ENCODE assay signal across 8 mouse cellular contexts in the genomic region with DNA sequence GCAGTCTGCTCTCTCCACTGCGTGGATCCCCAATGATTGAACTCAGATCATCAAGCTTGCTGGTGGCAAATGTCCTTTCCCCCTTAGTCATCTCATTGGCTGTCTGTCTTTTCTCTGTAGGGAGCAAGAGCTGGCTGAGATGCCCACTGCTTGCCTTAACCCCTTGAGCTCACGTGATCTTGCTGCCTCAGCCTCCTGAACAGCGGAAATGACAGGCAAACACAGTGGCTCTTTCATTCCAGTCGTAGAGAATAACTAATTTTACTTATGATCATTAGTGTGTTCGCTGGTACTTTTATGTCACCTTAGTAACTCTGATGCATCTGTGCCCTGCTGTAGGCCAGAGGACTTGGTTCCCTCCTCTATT.
DNase-seq lines count a peak whose midpoint lies in the region; ATAC-seq and TF ChIP-seq lines count a peak whose summit lies in the region.

No protein-coding gene starts in this region.

- ATAC-seq in neural tube, embryonic 11.5 days (ENCODE audit: insufficient read depth, low FRiP score, low TSS enrichment): 0 out of 2 replicates have a peak, but pooled peaks have one; percentile 7
- ATAC-seq in liver, embryonic 11.5 days (replicated peaks; ENCODE audit: low FRiP score): peak; percentile 10; the same call in 1 of the 2 replicates
- ATAC-seq in stomach, postnatal 0 days (ENCODE audit: low FRiP score, low TSS enrichment): no peak

- H3K27me3 ChIP-seq in neural tube, embryonic 11.5 days (ENCODE audit: control insufficient read depth, insufficient read depth, low read length): no peaks in the 10 kb centered on the region
- H3K27me3 ChIP-seq in liver, embryonic 11.5 days (replicated peaks; ENCODE audit: control insufficient read depth, insufficient read depth, low read length): no peaks in the 10 kb centered on the region
- no peaks in the 10 kb centered on the region for H3K27me3 ChIP-seq in stomach, postnatal 0 days (ENCODE audit: control insufficient read depth, insufficient read depth, low read length)

- DNase-seq in embryo, embryonic 11 days: peak; percentile 5
- DNase-seq in embryo, embryonic 10 days (ENCODE audit: low spot score): no peak
- peak; percentile 12 for DNase-seq in neural tube, embryonic 11.5 days (ENCODE audit: low spot score)
- DNase-seq in neural tube, embryonic 10.5 days (ENCODE audit: extremely low spot score, low spot score): no peak
- no peak for DNase-seq in liver, embryonic 11.5 days (ENCODE audit: low spot score)
- no peak for DNase-seq in stomach, postnatal 0 days (ENCODE audit: low spot score)
- no peak for DNase-seq in frontal cortex, postnatal 36 days (ENCODE audit: low spot score in 2 of 2)
- DNase-seq in adrenal gland, postnatal 14 days: no peak

- H3K4me1 ChIP-seq in neural tube, embryonic 11.5 days (ENCODE audit: control insufficient read depth, insufficient read depth, low read length): no peaks in the 10 kb centered on the region
- H3K4me1 ChIP-seq in liver, embryonic 11.5 days (replicated peaks; ENCODE audit: control insufficient read depth, insufficient read depth, low read length): 0 out of 2 replicates have a peak, but pooled peaks cover 3% of the 10 kb centered on the region
- H3K4me1 ChIP-seq in stomach, postnatal 0 days (replicated peaks; ENCODE audit: control insufficient read depth, insufficient read depth): no peaks in the 10 kb centered on the region

- 60% methylated on average over 5 of the region's 5 CpGs for WGBS in neural tube, embryonic 11.5 days
- WGBS in liver, embryonic 11.5 days: 57% methylated on average over 5 of the region's 5 CpGs
- WGBS in stomach, postnatal 0 days: 63% methylated on average over 5 of the region's 5 CpGs

- no peak overlapping the region for H3K27ac ChIP-seq in neural tube, embryonic 11.5 days (ENCODE audit: low read depth, low read length)
- no peak overlapping the region for H3K27ac ChIP-seq in liver, embryonic 11.5 days (ENCODE audit: low read depth, low read length)
- H3K27ac ChIP-seq in stomach, postnatal 0 days (replicated peaks): peak overlapping the region; percentile 25; the same call in 1 of the 2 replicates

- TF ChIP-seq EP300 in stomach, postnatal 0 days (optimal IDR thresholded peaks at IDR 0.05): no peak

- H3K9ac ChIP-seq in neural tube, embryonic 11.5 days (ENCODE audit: low read length): no peak overlapping the region
- no peak overlapping the region for H3K9ac ChIP-seq in liver, embryonic 11.5 days (ENCODE audit: low read depth, low read length)
- no peak overlapping the region for H3K9ac ChIP-seq in stomach, postnatal 0 days (ENCODE audit: low read length)

- H3K4me2 ChIP-seq in neural tube, embryonic 11.5 days (ENCODE audit: low read depth): no peak overlapping the region
- H3K4me2 ChIP-seq in liver, embryonic 11.5 days: peak overlapping the region; percentile 63
- H3K4me2 ChIP-seq in stomach, postnatal 0 days (replicated peaks; ENCODE audit: low read depth): peak overlapping the region; percentile 62

- no peaks in the 10 kb centered on the region for H3K36me3 ChIP-seq in neural tube, embryonic 11.5 days (ENCODE audit: control insufficient read depth, insufficient read depth, low read length)
- no peaks in the 10 kb centered on the region for H3K36me3 ChIP-seq in liver, embryonic 11.5 days (ENCODE audit: control insufficient read depth, insufficient read depth, low read length)
- no peaks in the 10 kb centered on the region for H3K36me3 ChIP-seq in stomach, postnatal 0 days (ENCODE audit: control insufficient read depth, insufficient read depth, low read length)

- H3K9me3 ChIP-seq in neural tube, embryonic 11.5 days (ENCODE audit: control insufficient read depth, low read length): no peaks in the 10 kb centered on the region
- no peaks in the 10 kb centered on the region for H3K9me3 ChIP-seq in liver, embryonic 11.5 days (ENCODE audit: control insufficient read depth, low read length)
- H3K9me3 ChIP-seq in stomach, postnatal 0 days (ENCODE audit: control insufficient read depth, low read length): no peaks in the 10 kb centered on the region

- H3K4me3 ChIP-seq in neural tube, embryonic 11.5 days (ENCODE audit: low read depth, low read length): peak overlapping the region; percentile 33; the same call in 1 of the 2 replicates
- peak overlapping the region; percentile 42 for H3K4me3 ChIP-seq in liver, embryonic 11.5 days (ENCODE audit: low read depth, low read length)
- no peak overlapping the region for H3K4me3 ChIP-seq in stomach, postnatal 0 days (ENCODE audit: low read depth, low read length)

- no peak for TF ChIP-seq CTCF in stomach, postnatal 0 days (IDR thresholded peaks at IDR 0.05; ENCODE audit: low read depth)

Comparison
In these comparisons a context has a peak if more than half of its experiments do, and no peak if none do; other contexts are left out.
1. DNase-seq: peak in embryo, embryonic 11 days (single experiment) and neural tube, embryonic 11.5 days (single experiment); none in embryo, embryonic 10 days (single experiment), neural tube, embryonic 10.5 days (single experiment), liver, embryonic 11.5 days (single experiment), stomach, postnatal 0 days (single experiment), frontal cortex, postnatal 36 days (0 of 2) and adrenal gland, postnatal 14 days (single experiment).